Mouse (Mus musculus) heart, embryonic 16.5 days (tissue): Measurements from ENCODE around the gene Acnat1. TPM values are rescaled to one million over a fixed set of nuclear protein-coding genes. Genes with fewer than 3 reads are reported as not detected.
"Not testable (repeated sequence)": the region's sequence is repeated elsewhere in the genome, so short reads cannot be mapped to it uniquely, and the experiment has no call there.

Source experiments
- ATAC-seq: fragments of 200-750 bp; cut with Nextera tagmentation; replicated peaks from 2 replicates; pipeline ENCODE4 v1.8.0; 2017; ENCODE audit warnings: moderate number of reproducible peaks; ENCODE audit not compliant: insufficient read depth, low FRiP score; ENCODE audit errors: extremely low read depth
- H3K27ac ChIP-seq: fragments of 300-500 bp; sonication (generic); 2 replicates; pipeline ENCODE4 v1.5.1; 2014; ENCODE audit warnings: mild to moderate bottlenecking, low read length, control low read depth, moderate library complexity
- H3K27me3 ChIP-seq: fragments of 300-500 bp; sonication (generic); 2 replicates; pipeline ENCODE4 v1.6.1; 2014; ENCODE audit warnings: low read length, mixed read lengths; ENCODE audit not compliant: control insufficient read depth, insufficient read depth
- H3K36me3 ChIP-seq: fragments of 300-500 bp; sonication (generic); 2 replicates; pipeline ENCODE4 v1.6.1; 2014; ENCODE audit not compliant: control insufficient read depth, insufficient read depth
- H3K4me1 ChIP-seq: fragments of 300-500 bp; sonication (generic); 2 replicates; pipeline ENCODE4 v1.6.1; 2014; ENCODE audit warnings: low read length, mixed read lengths; ENCODE audit not compliant: control insufficient read depth, insufficient read depth
- H3K4me2 ChIP-seq: fragments of 300-500 bp; sonication (generic); 2 replicates; pipeline ENCODE4 v1.6.1; 2014; ENCODE audit warnings: low read depth, mild to moderate bottlenecking, control low read depth, low read length
- H3K4me3 ChIP-seq: fragments of 300-500 bp; sonication (generic); 2 replicates; pipeline ENCODE4 v1.5.1; 2014; ENCODE audit warnings: mild to moderate bottlenecking, control low read depth, low read length
- H3K9ac ChIP-seq: fragments of 300-500 bp; sonication (generic); 2 replicates; pipeline ENCODE4 v1.6.1; 2014; ENCODE audit warnings: low read length, control low read depth
- H3K9me3 ChIP-seq: fragments of 300-500 bp; sonication (generic); replicated peaks from 2 replicates; pipeline ENCODE4 v1.6.1; 2016; ENCODE audit warnings: low read length; ENCODE audit not compliant: control insufficient read depth
- WGBS: fragments of 180-500 bp; shearing (Covaris S2); extraction: QIAGEN DNeasy Blood & Tissue Kit; methylation state at CpG from one replicate; pipeline ENCODE4 v1.1.7; 2014; 5-methylcytosine and 5-hydroxymethylcytosine counted together
- polyA plus RNA-seq: library from polyadenylated mRNA; unstranded; fragments of >200 nt; fragmentation: Nextera tagmentation; extraction: Ambion mirVana; gene quantifications from 2 replicates; pipeline ENCODE4 v1.2.1, GENCODE M21; 2015

Gene Acnat1
- not detected in 2 replicates for polyA plus RNA-seq

DNA sequence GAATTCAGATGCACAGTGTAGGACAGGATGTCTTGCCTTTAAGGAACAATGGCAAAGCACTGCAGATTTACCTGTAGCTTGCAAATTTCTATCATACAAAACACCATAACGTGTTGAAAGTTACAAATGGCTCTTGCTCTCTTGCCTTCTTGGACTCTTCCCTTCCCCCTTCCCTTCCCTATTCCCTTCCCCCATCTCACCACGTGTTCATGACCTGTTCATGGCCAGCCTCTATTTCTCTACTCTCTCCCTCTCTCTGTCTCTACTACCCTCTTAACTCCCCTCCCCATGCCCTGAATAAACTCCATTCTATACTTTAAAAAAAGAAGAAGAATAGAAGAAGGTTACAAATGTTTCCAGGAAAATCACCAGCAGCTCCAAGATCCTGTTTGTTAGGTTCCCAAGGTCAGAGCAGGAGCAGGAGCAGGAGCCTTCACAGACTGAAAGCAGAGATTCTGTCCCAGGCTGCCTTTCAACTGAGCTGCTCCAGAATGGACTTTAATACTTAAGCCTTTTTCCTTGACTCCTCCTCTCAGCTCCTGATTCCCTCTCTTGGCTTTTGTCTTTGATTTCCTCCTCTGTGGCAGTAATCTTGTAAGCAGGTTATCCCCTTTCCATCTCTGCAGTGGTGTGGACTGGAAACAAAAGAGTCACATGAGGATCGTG lies at the start of gene Acnat1:
Acnat1 (minus strand) TSS at position 478 of the 666 bp plus-strand sequence.
- Histone ChIP-seq H3K36me3 (no peaks in the 10 kb centered on the region), H3K9ac (no peak within 1 kb of the TSS), H3K27me3 (no peaks in the 10 kb centered on the region), H3K9me3 (no peaks in the 10 kb centered on the region), H3K27ac (no peak within 1 kb of the TSS), H3K4me1 (peaks cover 2% of the 10 kb centered on the region; the same call in 1 of the 2 replicates), H3K4me2 (no peak within 1 kb of the TSS), H3K4me3 (no peak within 1 kb of the TSS)
- ATAC-seq, result no peak
- 53% methylated on average over 3 of the region's 3 CpGs for WGBS

DNA sequence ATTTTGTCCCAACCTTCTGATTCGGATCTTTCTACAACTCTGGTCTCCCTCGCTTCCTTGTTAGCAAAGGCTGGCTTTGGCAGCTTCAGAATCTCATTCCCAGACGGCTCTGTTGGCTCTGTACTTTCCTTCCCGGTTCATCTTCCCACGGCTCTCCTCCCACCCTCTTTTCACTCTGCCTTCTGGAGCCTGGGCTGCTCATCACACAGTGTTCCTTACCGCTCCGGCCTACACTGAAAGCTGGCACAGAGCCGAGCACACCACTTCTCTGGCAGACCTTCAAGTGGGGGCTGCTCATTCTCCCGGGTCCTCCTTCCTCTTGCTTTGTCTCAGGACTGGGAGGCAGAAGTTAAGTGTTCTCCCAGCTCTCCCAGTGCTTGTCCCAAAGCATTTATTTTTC lies 48.9 kb upstream of the Acnat1 start:
- H3K36me3 ChIP-seq, result peaks cover 25% of the 10 kb centered on the region
- peak overlapping the region; percentile 69 for H3K4me3 ChIP-seq
- ATAC-seq, result no peak
- WGBS, result 59% methylated on average over 9 of the region's 9 CpGs
- no peaks in the 10 kb centered on the region for H3K27me3 ChIP-seq
- no peaks in the 10 kb centered on the region for H3K9me3 ChIP-seq
- H3K4me1 ChIP-seq, result peaks cover 7% of the 10 kb centered on the region
- peak overlapping the region; percentile 85 for H3K4me2 ChIP-seq
- no peak overlapping the region for H3K9ac ChIP-seq
- no peak overlapping the region for H3K27ac ChIP-seq

DNA sequence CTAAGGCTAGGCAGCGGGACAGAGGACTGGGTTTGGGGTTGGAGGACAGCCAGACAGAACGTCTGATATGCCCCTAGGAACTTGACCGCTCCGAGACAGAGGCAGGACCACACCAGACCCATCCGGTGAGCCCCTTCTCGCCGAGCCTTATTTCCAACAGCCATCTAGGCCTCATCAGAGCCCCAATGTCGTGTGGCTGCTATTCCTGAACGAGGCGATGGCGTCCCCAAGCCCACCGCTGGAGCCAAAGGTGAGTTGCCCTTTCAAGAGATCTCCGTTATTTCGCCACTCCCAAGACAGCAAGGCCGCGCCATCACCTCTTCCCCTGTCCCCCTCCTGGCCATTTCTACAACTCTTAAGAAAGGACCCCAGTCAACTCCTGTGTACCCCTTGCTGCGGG lies 47.6 kb upstream of the Acnat1 start:
- WGBS, result under 1% methylated on average over 17 of the region's 17 CpGs
- ATAC-seq, result peak; percentile 56

DNA sequence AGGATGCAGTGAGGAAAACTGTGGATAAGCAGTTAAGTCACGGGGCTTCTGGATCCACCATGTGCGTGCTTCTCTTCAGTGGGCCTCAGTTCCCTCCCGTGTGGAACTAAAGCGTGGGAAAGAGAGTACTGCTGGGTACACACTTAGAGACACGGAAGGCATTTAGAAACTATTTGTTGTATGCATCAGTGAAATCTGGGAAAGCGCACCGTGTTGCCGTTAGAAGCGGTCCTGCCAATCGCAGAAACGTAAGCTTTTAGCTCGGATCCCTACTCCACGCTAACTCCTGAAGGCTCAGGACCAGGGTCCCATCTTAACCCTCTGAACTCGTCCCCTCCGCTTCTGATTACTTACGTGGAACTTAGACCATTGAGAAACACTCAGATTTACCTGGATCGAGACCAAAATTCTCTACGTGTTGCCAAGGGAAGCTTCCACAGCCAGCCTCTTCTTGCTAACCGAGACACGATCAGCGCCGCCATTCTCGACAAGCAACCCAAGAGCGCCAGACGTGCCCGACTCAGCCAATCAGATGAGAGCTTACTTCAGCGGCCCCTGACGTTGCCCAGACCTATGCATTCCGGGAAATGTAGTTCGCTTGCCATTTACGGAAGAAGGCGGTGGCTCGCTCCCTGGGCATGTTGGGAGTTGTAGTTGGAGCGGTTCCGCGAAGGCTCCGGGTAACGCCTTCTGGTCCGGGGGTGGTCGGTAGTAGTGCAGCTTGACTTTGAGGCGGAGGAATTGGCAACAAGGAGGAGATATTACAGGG lies 47.0 kb upstream of the Acnat1 start, which contains the start of the genes Mrpl50 and Zfp189:
Mrpl50 (minus strand) TSS at position 522 of the 769 bp plus-strand sequence.
Zfp189 (plus strand) TSS at position 605 of the 769 bp plus-strand sequence.
- Histone ChIP-seq H3K27ac (peak within 1 kb of the TSS; percentile 66), H3K9ac (peak within 1 kb of the TSS; percentile 91), H3K9me3 (no peaks in the 10 kb centered on the region), H3K4me1 (peaks cover 7% of the 10 kb centered on the region), H3K36me3 (peaks cover 20% of the 10 kb centered on the region), H3K27me3 (no peaks in the 10 kb centered on the region), H3K4me2 (peak within 1 kb of the TSS; percentile 85), H3K4me3 (peak within 1 kb of the TSS; percentile 69)
- under 1% methylated on average over 41 of the region's 41 CpGs for WGBS
- peak; percentile 99 for ATAC-seq

More for the DNA sequence above, 47.6 kb upstream of the Acnat1 start:
- H3K4me2 ChIP-seq, result peak overlapping the region; percentile 85
- H3K9me3 ChIP-seq, result no peaks in the 10 kb centered on the region
- peaks cover 23% of the 10 kb centered on the region for H3K36me3 ChIP-seq
- peaks cover 7% of the 10 kb centered on the region for H3K4me1 ChIP-seq
- H3K27ac ChIP-seq, result peak overlapping the region; percentile 15
- peak overlapping the region; percentile 69 for H3K4me3 ChIP-seq
- H3K27me3 ChIP-seq, result no peaks in the 10 kb centered on the region
- peak overlapping the region; percentile 86 for H3K9ac ChIP-seq

DNA sequence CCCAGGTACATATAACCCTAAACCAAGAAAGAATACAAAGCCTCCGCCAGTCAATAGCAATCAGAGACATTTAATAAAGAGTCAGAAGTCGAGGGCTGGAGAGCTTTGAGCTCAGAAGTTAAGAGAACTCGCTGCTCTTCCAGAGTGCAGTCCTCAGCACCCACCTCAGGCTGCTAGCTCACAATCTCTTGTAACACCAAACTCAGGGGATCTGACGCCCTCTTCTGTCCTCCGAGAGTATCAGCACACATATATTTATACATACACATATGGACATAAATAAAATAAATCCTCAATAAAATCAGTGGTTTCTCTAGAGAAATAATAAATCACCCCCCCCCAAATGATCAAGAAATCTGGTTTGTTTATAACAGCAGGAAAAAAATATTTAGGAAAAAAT lies 45.8 kb upstream of the Acnat1 start:
- Histone ChIP-seq H3K4me1 (peaks cover 7% of the 10 kb centered on the region), H3K4me3 (no peak overlapping the region), H3K9me3 (no peaks in the 10 kb centered on the region), H3K27ac (no peak overlapping the region), H3K27me3 (no peaks in the 10 kb centered on the region), H3K36me3 (peaks cover 12% of the 10 kb centered on the region), H3K4me2 (peak overlapping the region; percentile 17; the same call in 1 of the 2 replicates), H3K9ac (no peak overlapping the region)
- ATAC-seq, result no peak
- WGBS, result 80% methylated on average over 5 of the region's 5 CpGs

DNA sequence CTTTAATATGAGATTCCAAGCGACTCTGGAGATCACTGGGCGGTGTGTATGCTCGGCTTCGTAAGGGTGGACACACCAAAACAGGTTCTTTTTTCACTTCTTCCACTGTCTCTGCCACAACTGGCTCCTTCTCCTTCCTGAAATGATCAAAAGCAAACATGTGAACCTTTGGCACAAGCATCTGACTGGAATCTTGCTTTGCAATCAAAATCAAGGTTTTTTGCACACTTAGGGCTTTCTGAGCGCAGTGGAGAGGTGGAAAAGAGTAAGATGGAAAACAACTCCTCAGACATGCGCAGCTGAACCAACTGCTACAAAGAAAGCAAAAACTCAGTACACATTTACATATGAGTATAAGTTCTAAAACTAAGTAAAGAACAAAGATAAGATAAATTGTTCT lies 40.7 kb upstream of the Acnat1 start:
- 94% methylated on average over 6 of the region's 6 CpGs for WGBS

DNA sequence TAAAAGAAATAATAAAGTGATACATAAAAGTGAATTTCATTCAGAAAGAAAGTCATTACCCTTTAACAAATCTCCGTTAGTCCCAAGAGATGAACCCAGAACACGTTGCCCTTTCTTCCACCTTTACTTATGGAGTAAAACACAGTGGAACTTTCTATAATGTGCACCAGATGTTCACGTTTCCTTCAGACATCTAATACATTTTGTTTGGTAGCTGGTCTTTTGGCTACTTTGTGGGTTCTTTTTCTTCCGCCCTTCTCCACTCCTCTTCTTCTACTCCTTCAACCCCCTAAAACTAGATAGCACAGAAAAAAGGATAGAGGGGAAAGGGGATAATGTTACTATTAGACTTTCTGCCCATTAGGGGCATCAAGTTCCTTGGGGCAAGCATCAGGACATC lies 38.9 kb upstream of the Acnat1 start:
- H3K9ac ChIP-seq, result no peak overlapping the region
- no peaks in the 10 kb centered on the region for H3K9me3 ChIP-seq
- H3K4me2 ChIP-seq, result no peak overlapping the region
- ATAC-seq, result no peak
- peaks cover 11% of the 10 kb centered on the region for H3K36me3 ChIP-seq
- no peak overlapping the region for H3K4me3 ChIP-seq
- 90% methylated on average over 4 of the region's 4 CpGs for WGBS
- H3K27ac ChIP-seq, result no peak overlapping the region
- no peaks in the 10 kb centered on the region for H3K27me3 ChIP-seq
- no peaks in the 10 kb centered on the region for H3K4me1 ChIP-seq

More for the DNA sequence above, 40.7 kb upstream of the Acnat1 start:
- H3K4me2 ChIP-seq, result no peak overlapping the region
- H3K9me3 ChIP-seq, result no peaks in the 10 kb centered on the region
- H3K27me3 ChIP-seq, result no peaks in the 10 kb centered on the region
- H3K27ac ChIP-seq, result no peak overlapping the region
- no peak for ATAC-seq
- no peak overlapping the region for H3K4me3 ChIP-seq
- no peak overlapping the region for H3K9ac ChIP-seq
- peaks cover 11% of the 10 kb centered on the region for H3K36me3 ChIP-seq
- H3K4me1 ChIP-seq, result peaks cover 2% of the 10 kb centered on the region; the same call in 1 of the 2 replicates

DNA sequence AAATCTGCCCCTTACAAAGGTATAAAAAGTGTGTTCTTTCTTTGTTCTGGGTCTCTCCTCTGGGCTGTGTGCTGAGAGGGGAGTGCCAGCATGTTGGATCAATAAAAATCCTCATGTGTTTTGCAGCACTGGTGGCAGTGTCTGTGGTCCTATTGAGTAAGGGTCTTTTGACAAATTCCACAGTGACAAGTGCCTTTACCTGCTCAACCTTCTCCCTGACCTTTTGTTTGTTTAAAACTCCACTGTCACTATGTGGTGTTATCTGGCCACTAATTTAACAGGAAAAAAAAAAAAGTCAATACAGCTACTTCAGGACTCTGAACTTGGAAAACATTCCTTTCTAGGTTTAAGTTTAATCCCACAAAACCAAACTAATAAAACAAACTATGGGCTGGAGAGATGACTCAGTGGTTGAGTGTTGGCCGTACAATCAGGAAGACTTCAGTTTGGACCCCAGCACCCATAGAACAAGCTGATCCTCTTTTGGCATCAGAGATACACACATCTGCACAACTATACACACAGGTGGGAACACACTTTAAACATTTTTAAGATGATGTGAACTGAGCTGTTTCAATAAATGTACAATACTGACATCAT lies 36.6 kb upstream of the Acnat1 start:
- H3K4me1 ChIP-seq, H3K9ac ChIP-seq, H3K27me3 ChIP-seq, H3K4me3 ChIP-seq, H3K9me3 ChIP-seq, H3K4me2 ChIP-seq, ATAC-seq, H3K27ac ChIP-seq: not testable (repeated sequence)
- 80% methylated on average over 1 of the region's 1 CpGs for WGBS
- H3K36me3 ChIP-seq, result peaks cover 11% of the 10 kb centered on the region
